Mouse (Mus musculus): Measurements from ENCODE around the gene Misp.

GRCm38 (mm10) chr10:79780664-79781015 is 40.1 kb upstream of the Misp start:
- no peak for TF ChIP-seq CTCF (IDR thresholded peaks at IDR 0.05; ENCODE audit: low read depth, low read length)
- TF ChIP-seq EP300 (IDR thresholded peaks at IDR 0.05; ENCODE audit: insufficient read depth, low read depth, low read length): no peak
- no peak for TF ChIP-seq POLR2A (IDR thresholded peaks at IDR 0.05; ENCODE audit: insufficient read depth, low read length)
